Mouse (Mus musculus) embryonic facial prominence, embryonic 12.5 days (tissue): ENCODE measurements around the gene Smg7. TPM values are rescaled to one million over a fixed set of nuclear protein-coding genes. Genes with fewer than 3 reads are reported as not detected.
A peak's percentile ranks its signal among the peaks of the same experiment; 100 is the strongest.

ENCODE experiments used
- ATAC-seq: fragments of 200-750 bp; cut with Nextera tagmentation; 2 replicates; pipeline ENCODE4 v1.8.0; 2017; ENCODE audit not compliant: insufficient number of reproducible peaks, insufficient read depth, low FRiP score, low TSS enrichment
- H3K27ac ChIP-seq: fragments of 300-500 bp; sonication (generic); 2 replicates; pipeline ENCODE4 v1.5.1; 2016; ENCODE audit warnings: mild to moderate bottlenecking
- H3K27me3 ChIP-seq: fragments of 300-500 bp; sonication (generic); 2 replicates; pipeline ENCODE4 v1.6.1; 2016; ENCODE audit warnings: mild to moderate bottlenecking, moderate library complexity
- H3K36me3 ChIP-seq: fragments of 300-500 bp; sonication (generic); 2 replicates; pipeline ENCODE4 v1.6.1; 2016; ENCODE audit warnings: mild to moderate bottlenecking
- H3K4me1 ChIP-seq: fragments of 300-500 bp; sonication (generic); 2 replicates; pipeline ENCODE4 v1.6.1; 2016
- H3K4me2 ChIP-seq: fragments of 300-500 bp; sonication (generic); replicated peaks from 2 replicates; pipeline ENCODE4 v1.6.1; 2016; ENCODE audit warnings: mild to moderate bottlenecking, moderate library complexity
- H3K4me3 ChIP-seq: fragments of 300-500 bp; sonication (generic); 2 replicates; pipeline ENCODE4 v1.5.1; 2016; ENCODE audit warnings: mild to moderate bottlenecking
- H3K9ac ChIP-seq: fragments of 300-500 bp; sonication (generic); 2 replicates; pipeline ENCODE4 v1.6.1; 2016; ENCODE audit warnings: mild to moderate bottlenecking, moderate library complexity
- H3K9me3 ChIP-seq: fragments of 300-500 bp; sonication (generic); 2 replicates; pipeline ENCODE4 v1.6.1; 2016; ENCODE audit warnings: mild to moderate bottlenecking, moderate library complexity
- WGBS: fragments of 180-500 bp; shearing (Covaris S2); methylation state at CpG from one replicate; pipeline ENCODE4 v1.1.7; 2016; 5-methylcytosine and 5-hydroxymethylcytosine counted together
- polyA plus RNA-seq: library from polyadenylated mRNA; unstranded; fragments of >200 nt; fragmentation: Nextera tagmentation; extraction: Ambion mirVana; gene quantifications from 2 replicates; pipeline ENCODE4 v1.2.1, GENCODE M21; 2016

Gene Smg7
- polyA plus RNA-seq, 1 experiment from 2014 or later: 33.2 TPM

- no peaks in the 10 kb centered on the region for H3K36me3 ChIP-seq
- H3K4me1 ChIP-seq: 0 out of 2 replicates have a peak, but pooled peaks cover 4% of the 10 kb centered on the region
- H3K27me3 ChIP-seq: no peaks in the 10 kb centered on the region
- H3K4me2 ChIP-seq: no peak overlapping the region
- H3K27ac ChIP-seq: no peak overlapping the region
- H3K4me3 ChIP-seq: no peak overlapping the region
- no peak overlapping the region for H3K9ac ChIP-seq
- 86% methylated on average over 13 of the region's 13 CpGs for WGBS
- ATAC-seq: no peak
- no peaks in the 10 kb centered on the region for H3K9me3 ChIP-seq
These were observed 101.7 kb downstream of the Smg7 start for GRCm38 (mm10) chr1:152800633-152801176.

GRCm38 (mm10) chr1:152799897-152800296 lies 102.5 kb downstream of the Smg7 start, which contains the start of gene Ncf2:
Ncf2 (plus strand) TSS chr1:152800194.
- Histone ChIP-seq H3K36me3 (no peaks in the 10 kb centered on the region), H3K4me2 (no peak within 1 kb of the TSS), H3K9me3 (no peaks in the 10 kb centered on the region), H3K9ac (no peak within 1 kb of the TSS), H3K27me3 (no peaks in the 10 kb centered on the region), H3K4me3 (no peak within 1 kb of the TSS), H3K4me1 (0 out of 2 replicates have a peak, but pooled peaks cover 4% of the 10 kb centered on the region), H3K27ac (no peak within 1 kb of the TSS)
- peak; percentile 80; the same call in 1 of the 2 replicates for ATAC-seq
- 14% methylated on average over 2 of the region's 2 CpGs for WGBS

DNA sequence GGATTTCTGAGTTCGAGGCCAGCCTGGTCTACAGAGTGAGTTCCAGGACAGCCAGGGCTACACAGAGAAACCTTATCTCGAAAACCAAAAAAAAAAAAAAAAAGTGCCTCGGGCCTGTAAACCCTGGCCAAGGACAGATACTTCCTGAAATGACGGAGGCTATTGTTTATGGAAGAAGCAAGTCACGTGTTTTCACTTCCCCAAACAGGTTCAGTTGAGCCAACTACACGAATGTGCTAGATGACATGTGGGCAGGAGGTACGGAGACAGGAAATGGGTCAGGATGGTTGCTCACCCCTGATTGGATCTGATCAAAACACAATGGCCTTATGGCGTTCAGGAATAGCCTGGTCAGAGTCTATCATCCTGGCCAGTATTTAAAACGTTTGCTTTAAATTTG lies 104.3 kb downstream of the Smg7 start:
- Histone ChIP-seq H3K4me2 (no peak overlapping the region), H3K36me3 (no peaks in the 10 kb centered on the region), H3K4me1 (0 out of 2 replicates have a peak, but pooled peaks cover 4% of the 10 kb centered on the region), H3K27me3 (no peaks in the 10 kb centered on the region), H3K9me3 (no peaks in the 10 kb centered on the region), H3K9ac (no peak overlapping the region), H3K27ac (no peak overlapping the region), H3K4me3 (no peak overlapping the region)
- 57% methylated on average over 9 of the region's 9 CpGs for WGBS
- ATAC-seq: no peak

GRCm38 (mm10) chr1:152796683-152797263 lies 105.7 kb downstream of the Smg7 start:
- 81% methylated on average over 8 of the region's 8 CpGs for WGBS
- Histone ChIP-seq H3K9me3 (no peaks in the 10 kb centered on the region), H3K9ac (no peak overlapping the region), H3K4me1 (0 out of 2 replicates have a peak, but pooled peaks cover 4% of the 10 kb centered on the region), H3K27ac (no peak overlapping the region), H3K4me3 (no peak overlapping the region), H3K27me3 (no peaks in the 10 kb centered on the region), H3K4me2 (no peak overlapping the region), H3K36me3 (no peaks in the 10 kb centered on the region)
- ATAC-seq: no peak

GRCm38 (mm10) chr1:152795688-152796255 lies 106.7 kb downstream of the Smg7 start:
- H3K27ac ChIP-seq: no peak overlapping the region
- no peak for ATAC-seq
- H3K27me3 ChIP-seq: no peaks in the 10 kb centered on the region
- H3K4me3 ChIP-seq: no peak overlapping the region
- WGBS: 70% methylated on average over 8 of the region's 8 CpGs
- no peaks in the 10 kb centered on the region for H3K9me3 ChIP-seq
- no peaks in the 10 kb centered on the region for H3K36me3 ChIP-seq
- peaks cover 10% of the 10 kb centered on the region; the same call in 1 of the 2 replicates for H3K4me1 ChIP-seq
- H3K9ac ChIP-seq: no peak overlapping the region
- no peak overlapping the region for H3K4me2 ChIP-seq

DNA sequence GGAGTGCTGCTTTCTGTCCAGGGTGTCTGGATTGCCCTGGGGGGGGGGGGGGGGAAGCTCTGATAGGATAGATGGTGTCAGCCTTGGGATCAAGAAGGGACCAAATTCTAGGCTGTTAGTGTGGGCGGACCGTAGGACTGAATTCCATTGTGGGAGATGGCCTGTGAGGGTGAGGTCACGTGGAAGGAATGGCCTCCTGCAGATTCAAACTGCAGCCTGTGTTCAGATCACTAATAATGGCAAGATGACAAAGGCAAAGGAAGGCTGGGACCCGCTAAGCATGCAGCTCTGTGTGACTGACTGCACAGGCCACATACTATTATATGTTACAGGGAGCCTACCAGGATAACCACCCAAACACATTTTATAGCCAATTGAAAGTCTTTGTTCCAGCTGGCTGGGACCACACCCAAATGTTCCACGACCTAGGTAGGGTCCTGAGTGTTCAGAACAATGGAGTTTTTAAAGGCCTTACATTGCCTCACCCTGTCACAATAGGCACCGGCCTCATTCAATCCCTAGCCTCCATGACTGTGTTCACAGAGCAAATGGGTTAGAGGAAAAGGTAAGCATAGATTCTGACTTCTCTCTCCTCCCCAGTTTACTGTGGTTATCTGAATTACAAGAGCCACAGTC lies 108.8 kb downstream of the Smg7 start:
- H3K36me3 ChIP-seq: no peaks in the 10 kb centered on the region
- no peak overlapping the region for H3K4me3 ChIP-seq
- ATAC-seq: no peak
- no peaks in the 10 kb centered on the region for H3K27me3 ChIP-seq
- H3K9me3 ChIP-seq: no peaks in the 10 kb centered on the region
- H3K27ac ChIP-seq: 0 out of 2 replicates have a peak overlapping the region, but pooled peaks have one; percentile 0
- H3K9ac ChIP-seq: no peak overlapping the region
- 42% methylated on average over 6 of the region's 6 CpGs for WGBS
- H3K4me1 ChIP-seq: peaks cover 8% of the 10 kb centered on the region; the same call in 1 of the 2 replicates
- H3K4me2 ChIP-seq: no peak overlapping the region

- H3K4me2 ChIP-seq: no peak overlapping the region
- no peak overlapping the region for H3K9ac ChIP-seq
- no peaks in the 10 kb centered on the region for H3K36me3 ChIP-seq
- no peak for ATAC-seq
- no peak overlapping the region for H3K4me3 ChIP-seq
- no peaks in the 10 kb centered on the region for H3K9me3 ChIP-seq
- H3K27ac ChIP-seq: no peak overlapping the region
- H3K4me1 ChIP-seq: peaks cover 8% of the 10 kb centered on the region; the same call in 1 of the 2 replicates
- no peaks in the 10 kb centered on the region for H3K27me3 ChIP-seq
- WGBS: 15% methylated on average over 12 of the region's 12 CpGs
These were observed 109.5 kb downstream of the Smg7 start for GRCm38 (mm10) chr1:152792736-152793494.

DNA sequence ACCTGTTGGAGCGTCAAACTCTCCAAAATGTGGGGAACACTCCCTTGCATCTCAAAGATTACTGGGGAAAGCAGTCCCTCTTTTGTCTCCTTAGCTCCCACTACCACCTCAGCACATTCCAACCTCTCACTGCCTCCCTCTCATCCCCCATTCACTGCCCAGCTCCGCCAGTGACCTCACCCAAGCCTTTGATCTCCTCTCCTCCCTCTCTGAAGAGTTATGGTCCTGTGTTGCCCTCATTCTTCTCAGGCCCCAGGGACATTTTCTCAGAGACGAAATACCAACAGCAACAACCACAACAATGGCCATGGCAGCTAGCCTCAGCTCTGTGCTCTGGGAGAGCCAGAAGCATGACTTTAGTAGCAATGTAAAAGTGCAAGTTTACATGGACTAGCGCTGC lies 111.2 kb downstream of the Smg7 start:
- whole genome bisulfite sequencing: 39% methylated on average over 4 of the region's 4 CpGs
- H3K27me3 ChIP-seq: no peaks in the 10 kb centered on the region
- no peaks in the 10 kb centered on the region for H3K9me3 ChIP-seq
- H3K4me2 ChIP-seq: no peak overlapping the region
- no peak overlapping the region for H3K9ac ChIP-seq
- H3K4me3 ChIP-seq: no peak overlapping the region
- no peak overlapping the region for H3K27ac ChIP-seq
- H3K4me1 ChIP-seq: peaks cover 8% of the 10 kb centered on the region; the same call in 1 of the 2 replicates
- ATAC-seq: no peak
- no peaks in the 10 kb centered on the region for H3K36me3 ChIP-seq

DNA sequence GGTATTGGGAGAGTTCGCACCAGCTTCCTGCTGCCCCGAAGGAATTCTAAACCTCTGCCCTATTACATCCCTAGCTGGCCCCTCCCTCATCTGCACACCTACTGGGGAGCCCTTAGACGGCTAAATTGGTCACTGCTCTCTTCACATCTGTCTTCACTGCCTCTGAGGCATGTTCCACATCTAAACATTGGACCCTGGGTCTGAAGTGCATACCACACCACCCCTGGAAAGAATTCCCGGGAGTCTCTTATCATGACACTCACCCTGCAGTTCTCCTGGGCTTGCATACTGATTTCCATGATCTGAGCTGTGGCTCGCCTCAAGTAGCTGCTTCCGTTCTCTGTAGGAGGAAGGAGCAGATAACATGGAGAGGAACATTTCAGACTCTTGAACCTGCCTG lies 111.6 kb downstream of the Smg7 start:
- H3K9me3 ChIP-seq: no peaks in the 10 kb centered on the region
- ATAC-seq: no peak
- no peaks in the 10 kb centered on the region for H3K36me3 ChIP-seq
- no peaks in the 10 kb centered on the region for H3K27me3 ChIP-seq
- H3K4me1 ChIP-seq: peaks cover 8% of the 10 kb centered on the region; the same call in 1 of the 2 replicates
- H3K9ac ChIP-seq: no peak overlapping the region
- WGBS: 22% methylated on average over 6 of the region's 6 CpGs
- no peak overlapping the region for H3K4me3 ChIP-seq
- no peak overlapping the region for H3K4me2 ChIP-seq
- no peak overlapping the region for H3K27ac ChIP-seq

- Histone ChIP-seq H3K9me3 (no peaks in the 10 kb centered on the region), H3K9ac (no peak overlapping the region), H3K4me2 (no peak overlapping the region), H3K27me3 (no peaks in the 10 kb centered on the region), H3K27ac (no peak overlapping the region), H3K4me3 (no peak overlapping the region), H3K4me1 (peaks cover 8% of the 10 kb centered on the region; the same call in 1 of the 2 replicates), H3K36me3 (no peaks in the 10 kb centered on the region)
- WGBS: 34% methylated on average over 12 of the region's 12 CpGs
- ATAC-seq: no peak
These were observed 112.2 kb downstream of the Smg7 start for GRCm38 (mm10) chr1:152790254-152790653.

- Histone ChIP-seq H3K4me1 (peaks cover 8% of the 10 kb centered on the region; the same call in 1 of the 2 replicates), H3K4me2 (no peak overlapping the region), H3K27ac (no peak overlapping the region), H3K27me3 (no peaks in the 10 kb centered on the region), H3K4me3 (no peak overlapping the region), H3K9ac (no peak overlapping the region), H3K9me3 (no peaks in the 10 kb centered on the region), H3K36me3 (no peaks in the 10 kb centered on the region)
- 22% methylated on average over 4 of the region's 4 CpGs for WGBS
- ATAC-seq: no peak
These were observed 114.3 kb downstream of the Smg7 start for GRCm38 (mm10) chr1:152788121-152788660.
